Mouse (Mus musculus): Measurements from ENCODE around the gene Ccdc151.
A peak's percentile ranks its signal among the peaks of the same experiment; 100 is the strongest.

Ccdc151 gene

DNA sequence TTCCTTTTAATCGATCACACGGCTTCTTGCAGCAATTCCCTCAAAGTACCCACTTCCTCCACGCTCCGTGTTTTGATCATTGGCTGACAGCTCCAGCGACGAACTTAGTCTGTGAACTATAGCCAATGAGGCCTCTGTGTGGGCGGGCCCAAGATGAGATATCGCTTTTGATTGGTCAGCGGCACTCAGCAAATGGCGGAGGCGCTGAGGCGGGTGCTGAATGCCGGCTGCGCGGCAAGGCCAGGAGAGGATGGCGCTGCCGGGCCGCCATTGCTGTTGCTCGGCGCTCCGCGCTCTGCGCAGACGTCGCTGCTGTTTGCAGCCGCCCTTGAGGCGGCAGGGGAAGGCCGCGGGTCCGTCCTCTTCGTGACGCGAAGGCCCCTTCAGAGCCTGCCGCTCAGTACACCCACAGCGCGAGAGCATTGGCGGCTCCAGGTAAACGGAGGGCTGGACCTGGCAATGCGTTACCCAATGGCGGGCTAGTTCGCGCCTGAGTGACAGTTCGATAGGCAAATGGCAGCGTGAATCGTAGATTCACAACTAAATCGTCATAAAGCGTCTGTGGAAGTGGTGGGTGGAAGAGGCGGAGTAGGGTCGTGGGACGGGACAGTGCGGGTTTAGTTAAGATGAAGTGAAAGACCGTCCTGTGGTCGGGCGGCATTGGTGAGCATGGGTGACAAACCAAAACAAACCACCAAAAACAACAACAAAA, 46.7 kb downstream of the Ccdc151 start, which contains the start of gene Swsap1:
TSS of gene Swsap1 (plus strand) at position 186 of the 712 bp plus-strand sequence.
- DNase-seq, result peak; percentile 98 to 99

- peak in 1 of 2 experiments; percentile 79 for DNase-seq
Observed at GRCm38 (mm10) chr9:21955225-21955569, 47.2 kb downstream of the Ccdc151 start.

- DNase-seq, result no peak
Observed at GRCm38 (mm10) chr9:21954635-21955034, 47.8 kb downstream of the Ccdc151 start.

- DNase-seq, result no peak
Observed at GRCm38 (mm10) chr9:21953600-21953999, 48.8 kb downstream of the Ccdc151 start.

DNA sequence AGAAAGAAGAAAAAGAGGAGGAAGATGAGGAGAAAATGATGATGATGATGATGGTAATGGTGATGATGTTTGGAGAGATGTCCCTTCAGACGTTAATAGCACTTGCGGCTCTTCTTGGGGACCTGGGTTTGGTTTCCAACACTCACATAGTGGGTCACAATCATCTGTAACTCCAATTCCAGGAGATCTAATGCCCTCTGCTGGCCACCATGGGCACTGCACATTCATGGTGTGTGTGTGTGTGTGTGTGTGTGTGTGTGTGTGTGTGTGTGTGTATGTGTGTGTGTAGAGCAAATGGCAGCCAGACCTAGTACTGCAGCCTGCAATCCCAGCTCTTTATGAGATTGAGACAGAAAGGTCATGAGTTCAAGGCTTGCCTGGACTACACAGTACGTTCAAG, 50.5 kb downstream of the Ccdc151 start:
- DNase-seq, result no peak

DNA sequence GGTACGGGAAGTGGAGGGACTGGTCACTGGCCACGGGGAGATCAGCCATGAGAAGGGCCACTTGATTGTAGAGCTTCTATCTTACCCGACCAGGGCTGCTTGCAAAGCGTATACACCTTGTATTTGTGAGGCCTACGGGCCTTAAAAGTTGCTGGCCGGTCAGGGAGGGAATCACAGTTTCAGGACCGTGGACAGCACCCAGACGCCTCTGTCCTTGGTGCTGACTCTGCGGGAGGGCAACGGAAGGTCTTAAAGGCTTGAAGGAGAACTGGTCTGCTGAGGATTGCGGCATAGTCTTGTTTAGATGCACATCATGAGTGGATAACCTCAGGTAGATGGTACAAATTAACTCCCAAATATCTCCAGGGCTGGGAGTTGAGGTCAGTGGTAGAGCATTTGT, 52.1 kb downstream of the Ccdc151 start:
- no peak for DNase-seq

- DNase-seq, result no peak
Observed at GRCm38 (mm10) chr9:21948790-21949189, 53.6 kb downstream of the Ccdc151 start.

GRCm38 (mm10) chr9:21948146-21948545, 54.3 kb downstream of the Ccdc151 start:
- DNase-seq, result no peak

DNA sequence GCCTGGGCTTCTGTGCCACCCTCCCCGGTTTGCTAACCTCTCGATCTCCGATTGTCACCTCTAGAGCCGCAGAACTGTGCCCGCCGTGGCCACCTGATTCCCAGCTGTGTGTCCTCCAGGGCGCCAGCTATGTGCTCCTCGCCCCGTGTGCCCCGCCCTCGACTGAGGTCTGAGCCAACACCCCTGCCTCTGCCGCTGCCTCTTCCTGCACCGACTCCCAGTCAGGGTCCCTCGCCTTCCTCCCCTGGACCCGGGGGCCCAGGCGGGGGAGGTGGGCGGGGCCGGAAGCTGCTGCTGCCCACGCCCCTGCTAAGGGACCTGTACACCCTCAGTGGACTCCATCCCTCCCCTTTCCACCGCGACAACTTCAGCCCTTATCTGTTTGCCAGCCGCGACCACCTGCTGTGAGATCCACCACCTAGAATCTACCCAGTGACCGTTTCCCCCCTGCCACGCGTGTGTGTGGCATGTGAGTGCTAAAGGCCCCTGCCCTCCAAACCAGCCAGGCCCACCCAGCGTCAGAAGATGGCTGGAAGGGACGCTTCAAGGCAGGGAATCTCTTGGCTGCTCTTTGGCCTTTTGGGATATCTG, 54.8 kb downstream of the Ccdc151 start:
- no peak for DNase-seq

GRCm38 (mm10) chr9:21944267-21944666, 58.2 kb downstream of the Ccdc151 start:
- DNase-seq, result no peak

DNA sequence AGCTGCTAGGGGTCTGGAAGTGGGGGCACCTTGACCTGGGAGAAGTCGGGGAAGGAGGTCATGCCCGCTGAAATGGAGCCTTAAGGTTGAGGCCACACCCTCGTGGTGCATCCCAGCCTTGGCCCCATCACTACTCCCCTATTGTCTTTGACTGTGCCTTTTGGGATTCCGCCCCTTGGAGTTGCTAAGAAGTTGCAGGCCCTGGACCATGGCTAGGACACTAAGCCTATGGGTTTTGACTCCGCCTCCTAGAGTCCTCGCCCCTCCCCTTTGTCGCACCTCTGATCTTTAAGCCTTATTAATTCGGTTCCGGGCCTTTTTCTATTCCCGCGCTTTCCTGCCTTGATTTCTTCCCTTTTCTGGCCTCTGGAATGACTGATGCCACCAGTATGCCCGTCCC, 58.8 kb downstream of the Ccdc151 start:
- no peak for DNase-seq

- no peak for DNase-seq
Observed at GRCm38 (mm10) chr9:21943046-21943445, 59.4 kb downstream of the Ccdc151 start.
